Mouse (Mus musculus) neural tube, embryonic 12.5 days (tissue): ENCODE measurements at regions not wholly inside any gene's neighbourhood (a gene's known extent, or its start where the extent isn't known, plus 50 kb on each side); places are given as distances from the start of the nearest gene placed in this dataset.

Experiments used
- ATAC-seq: fragments of 200-750 bp; cut with Nextera tagmentation; 2 replicates; pipeline ENCODE4 v1.8.0; 2017; ENCODE audit warnings: low read depth, mild to moderate bottlenecking, moderate TSS enrichment, moderate library complexity; ENCODE audit not compliant: low FRiP score
- H3K27ac ChIP-seq: fragments of 300-500 bp; sonication (generic); 2 replicates; pipeline ENCODE4 v1.5.1; 2016
- H3K27me3 ChIP-seq: fragments of 300-500 bp; sonication (generic); replicated peaks from 2 replicates; pipeline ENCODE4 v1.6.1; 2016; ENCODE audit warnings: mild to moderate bottlenecking
- H3K36me3 ChIP-seq: fragments of 300-500 bp; sonication (generic); 2 replicates; pipeline ENCODE4 v1.6.1; 2016; ENCODE audit warnings: mild to moderate bottlenecking
- H3K4me1 ChIP-seq: fragments of 300-500 bp; sonication (generic); 2 replicates; pipeline ENCODE4 v1.6.1; 2016
- H3K4me2 ChIP-seq: fragments of 300-500 bp; sonication (generic); replicated peaks from 2 replicates; pipeline ENCODE4 v1.6.1; 2016; ENCODE audit warnings: mild to moderate bottlenecking
- H3K4me3 ChIP-seq: fragments of 300-500 bp; sonication (generic); 2 replicates; pipeline ENCODE4 v1.5.1; 2016
- H3K9ac ChIP-seq: fragments of 300-500 bp; sonication (generic); 2 replicates; pipeline ENCODE4 v1.6.1; 2016; ENCODE audit warnings: mild to moderate bottlenecking
- H3K9me3 ChIP-seq: fragments of 300-500 bp; sonication (generic); 2 replicates; pipeline ENCODE4 v1.6.1; 2016; ENCODE audit warnings: mild to moderate bottlenecking
- WGBS: fragments of 180-500 bp; shearing (Covaris S2); methylation state at CpG from one replicate; pipeline ENCODE4 v1.1.7; 2016; 5-methylcytosine and 5-hydroxymethylcytosine counted together

- Histone ChIP-seq H3K27me3 (no peaks in the 10 kb centered on the region), H3K4me1 (no peaks in the 10 kb centered on the region), H3K36me3 (no peaks in the 10 kb centered on the region), H3K9me3 (no peaks in the 10 kb centered on the region), H3K9ac (no peak overlapping the region), H3K27ac (no peak overlapping the region), H3K4me3 (no peak overlapping the region), H3K4me2 (no peak overlapping the region)
- no peak for ATAC-seq
- 54% methylated on average over 4 of the region's 4 CpGs for WGBS
Measured at GRCm38 (mm10) chr8:98955803-98956202, 460.5 kb downstream of the Cdh8 start.

DNA sequence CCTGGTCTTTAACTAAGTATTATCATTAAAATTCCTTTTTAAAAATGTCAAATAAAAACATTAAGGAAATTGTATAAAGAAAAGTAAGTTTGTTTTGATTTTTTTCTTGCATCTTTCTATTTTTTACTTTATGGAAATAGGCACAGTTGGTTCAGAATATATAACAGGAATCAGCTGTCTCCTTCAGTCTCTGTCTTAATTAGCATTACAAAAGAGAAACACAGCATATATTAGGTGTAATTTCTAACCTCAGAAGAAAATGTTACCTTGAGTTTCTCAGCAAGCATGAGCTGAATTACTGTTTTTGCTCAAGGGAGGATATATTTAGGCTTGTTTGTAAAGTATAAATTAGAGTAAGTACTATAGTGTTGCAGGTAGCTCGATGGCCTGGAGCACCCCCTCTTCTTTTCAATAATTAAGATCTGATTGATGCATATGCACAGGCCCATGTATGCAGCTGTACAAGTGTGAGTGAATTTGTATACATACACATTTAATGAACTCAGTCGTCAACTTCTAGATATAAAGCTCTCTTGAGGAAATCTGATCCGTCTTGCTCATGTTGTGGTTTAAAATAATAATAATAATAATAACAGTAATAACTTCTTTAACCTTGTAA is 503.0 kb downstream of the Cdh8 start:
- Histone ChIP-seq H3K4me2 (no peak overlapping the region), H3K27ac (no peak overlapping the region), H3K36me3 (no peaks in the 10 kb centered on the region), H3K4me3 (no peak overlapping the region), H3K9ac (no peak overlapping the region), H3K4me1 (no peaks in the 10 kb centered on the region), H3K9me3 (no peaks in the 10 kb centered on the region), H3K27me3 (no peaks in the 10 kb centered on the region)
- ATAC-seq: 0 out of 2 replicates have a peak, but pooled peaks have one; percentile 29
- WGBS: 74% methylated on average over 3 of the region's 3 CpGs

- no peak overlapping the region for H3K4me3 ChIP-seq
- H3K36me3 ChIP-seq: no peaks in the 10 kb centered on the region
- 92% methylated on average over 4 of the region's 4 CpGs for WGBS
- no peak for ATAC-seq
- no peak overlapping the region for H3K9ac ChIP-seq
- H3K27me3 ChIP-seq: no peaks in the 10 kb centered on the region
- H3K4me1 ChIP-seq: no peaks in the 10 kb centered on the region
- no peak overlapping the region for H3K4me2 ChIP-seq
- H3K9me3 ChIP-seq: no peaks in the 10 kb centered on the region
- no peak overlapping the region for H3K27ac ChIP-seq
Measured at GRCm38 (mm10) chr8:98893331-98893730, 522.9 kb downstream of the Cdh8 start.

DNA sequence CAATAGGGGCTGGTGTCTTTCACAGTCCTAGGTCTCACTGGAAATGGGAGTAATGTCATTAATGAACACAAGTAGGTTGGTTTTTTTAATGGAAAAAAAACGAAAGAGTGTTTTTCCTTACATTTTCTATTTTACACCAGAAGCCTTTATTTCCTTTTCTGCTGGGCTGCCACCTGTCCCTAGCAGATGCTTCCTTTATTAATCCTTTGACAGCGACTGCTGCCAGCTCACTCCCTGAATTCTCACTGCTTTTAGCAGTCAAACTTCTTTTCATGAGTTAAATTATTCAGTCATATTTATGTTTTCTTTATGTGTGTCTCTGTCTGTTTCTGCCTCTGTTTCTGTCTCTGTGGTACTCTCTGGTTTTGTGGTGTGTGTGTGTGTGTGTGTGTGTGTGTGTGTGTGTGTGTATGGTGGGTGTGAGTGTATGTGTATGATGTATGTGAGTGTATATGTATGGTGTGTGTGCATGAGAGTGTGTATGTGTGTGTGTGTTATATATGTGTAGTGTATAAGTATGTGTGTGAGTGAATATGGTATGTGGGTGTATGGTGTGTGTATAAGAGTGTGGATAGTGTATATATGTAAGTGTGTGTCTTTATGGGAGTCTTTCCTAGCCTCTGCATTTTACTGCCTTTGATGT is 554.5 kb downstream of the Cdh8 start:
- H3K4me1 ChIP-seq: no peaks in the 10 kb centered on the region
- H3K4me2 ChIP-seq: no peak overlapping the region
- no peak for ATAC-seq
- no peak overlapping the region for H3K9ac ChIP-seq
- H3K4me3 ChIP-seq: no peak overlapping the region
- H3K9me3 ChIP-seq: no peaks in the 10 kb centered on the region
- H3K27me3 ChIP-seq: no peaks in the 10 kb centered on the region
- H3K36me3 ChIP-seq: no peaks in the 10 kb centered on the region
- WGBS: 63% methylated on average over 2 of the region's 2 CpGs
- H3K27ac ChIP-seq: no peak overlapping the region

GRCm38 (mm10) chr8:98861175-98861574 is 555.1 kb downstream of the Cdh8 start:
- ATAC-seq: no peak
- Histone ChIP-seq H3K4me1 (no peaks in the 10 kb centered on the region), H3K27ac (no peak overlapping the region), H3K9me3 (no peaks in the 10 kb centered on the region), H3K4me3 (no peak overlapping the region), H3K36me3 (no peaks in the 10 kb centered on the region), H3K4me2 (no peak overlapping the region), H3K9ac (no peak overlapping the region), H3K27me3 (no peaks in the 10 kb centered on the region)
- WGBS: 71% methylated on average over 4 of the region's 4 CpGs

- no peak overlapping the region for H3K9ac ChIP-seq
- no peak overlapping the region for H3K4me3 ChIP-seq
- H3K9me3 ChIP-seq: no peaks in the 10 kb centered on the region
- ATAC-seq: no peak
- H3K36me3 ChIP-seq: no peaks in the 10 kb centered on the region
- no peak overlapping the region for H3K4me2 ChIP-seq
- H3K27me3 ChIP-seq: no peaks in the 10 kb centered on the region
- no peak overlapping the region for H3K27ac ChIP-seq
- 87% methylated on average over 5 of the region's 5 CpGs for WGBS
- no peaks in the 10 kb centered on the region for H3K4me1 ChIP-seq
Measured at GRCm38 (mm10) chr8:98860416-98860815, 555.9 kb downstream of the Cdh8 start.

DNA sequence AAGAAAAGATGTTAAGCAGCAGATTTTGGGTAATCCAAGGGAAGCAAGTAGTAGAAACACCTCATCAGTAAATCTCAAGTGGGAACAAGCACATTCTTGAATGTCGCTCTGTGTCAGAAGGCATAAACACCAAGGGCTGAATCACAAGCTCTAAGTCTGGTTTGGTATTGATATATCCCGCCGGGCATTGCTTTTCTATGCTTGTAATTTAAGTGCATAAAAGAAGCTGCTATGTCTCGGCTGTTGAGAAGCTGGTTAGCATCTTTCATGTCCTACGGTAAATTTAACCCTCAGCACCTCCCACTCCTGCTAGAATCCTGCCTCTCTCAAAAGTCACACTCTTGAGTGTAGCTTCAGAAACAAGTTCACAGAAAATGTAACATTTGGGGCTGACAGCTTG is 586.8 kb downstream of the Cdh8 start:
- ATAC-seq: no peak
- Histone ChIP-seq H3K27ac (no peak overlapping the region), H3K27me3 (no peaks in the 10 kb centered on the region), H3K9ac (no peak overlapping the region), H3K36me3 (no peaks in the 10 kb centered on the region), H3K4me2 (no peak overlapping the region), H3K4me1 (no peaks in the 10 kb centered on the region), H3K9me3 (no peaks in the 10 kb centered on the region), H3K4me3 (no peak overlapping the region)
- 68% methylated on average over 5 of the region's 5 CpGs for WGBS

DNA sequence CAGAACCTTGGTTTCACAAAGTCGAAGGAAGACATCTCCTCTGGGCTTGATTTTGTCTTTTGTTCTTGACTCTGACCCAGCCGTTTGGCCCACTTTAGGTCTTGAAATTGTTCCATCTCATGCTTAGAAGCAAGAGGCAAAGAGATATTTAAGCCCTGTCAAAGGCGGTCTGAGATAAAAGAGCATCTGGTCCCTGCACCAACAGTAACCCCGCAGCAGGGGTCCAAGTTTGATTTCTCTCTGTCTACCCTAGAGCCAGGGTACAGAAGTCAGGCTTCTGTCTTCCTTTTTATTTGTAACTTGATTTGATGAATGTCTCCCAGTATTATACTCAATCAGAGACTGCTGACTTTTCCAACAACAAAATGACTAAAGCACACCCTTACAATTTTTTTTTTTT is 587.3 kb downstream of the Cdh8 start:
- H3K4me3 ChIP-seq: no peak overlapping the region
- 59% methylated on average over 4 of the region's 4 CpGs for WGBS
- H3K9me3 ChIP-seq: no peaks in the 10 kb centered on the region
- no peaks in the 10 kb centered on the region for H3K36me3 ChIP-seq
- ATAC-seq: no peak
- H3K27me3 ChIP-seq: no peaks in the 10 kb centered on the region
- H3K27ac ChIP-seq: no peak overlapping the region
- H3K4me1 ChIP-seq: no peaks in the 10 kb centered on the region
- H3K4me2 ChIP-seq: no peak overlapping the region
- H3K9ac ChIP-seq: no peak overlapping the region

DNA sequence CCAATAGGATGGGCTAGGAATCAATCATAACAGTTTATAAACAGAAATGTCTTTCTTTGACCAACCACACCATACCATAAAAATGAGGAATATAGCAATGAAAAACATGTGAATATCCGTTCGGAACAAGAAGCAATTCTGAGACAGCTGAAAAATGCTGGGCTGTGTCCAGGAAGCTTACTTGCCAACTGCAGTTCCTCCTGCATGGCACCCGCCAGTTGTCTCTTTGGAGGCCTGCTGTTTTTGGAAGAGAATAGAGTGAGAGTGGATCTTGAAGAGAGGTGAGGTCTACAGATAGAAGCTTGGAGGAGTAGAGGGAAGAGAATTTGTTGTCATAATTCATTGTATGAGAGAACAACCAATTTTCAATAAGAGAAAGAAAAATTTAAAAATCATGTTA is 604.3 kb downstream of the Cdh8 start:
- no peaks in the 10 kb centered on the region for H3K4me1 ChIP-seq
- H3K27ac ChIP-seq: no peak overlapping the region
- no peaks in the 10 kb centered on the region for H3K36me3 ChIP-seq
- no peaks in the 10 kb centered on the region for H3K27me3 ChIP-seq
- H3K9ac ChIP-seq: no peak overlapping the region
- no peaks in the 10 kb centered on the region for H3K9me3 ChIP-seq
- WGBS: 87% methylated on average over 3 of the region's 3 CpGs
- H3K4me3 ChIP-seq: no peak overlapping the region
- ATAC-seq: no peak
- no peak overlapping the region for H3K4me2 ChIP-seq

GRCm38 (mm10) chr8:98797445-98797844 is 618.8 kb downstream of the Cdh8 start:
- Histone ChIP-seq H3K9me3 (no peaks in the 10 kb centered on the region), H3K27ac (no peak overlapping the region), H3K36me3 (no peaks in the 10 kb centered on the region), H3K27me3 (no peaks in the 10 kb centered on the region), H3K4me2 (no peak overlapping the region), H3K9ac (no peak overlapping the region), H3K4me3 (no peak overlapping the region), H3K4me1 (no peaks in the 10 kb centered on the region)
- WGBS: 79% methylated on average over 2 of the region's 2 CpGs
- no peak for ATAC-seq

GRCm38 (mm10) chr8:98767036-98767435 is 649.2 kb downstream of the Cdh8 start:
- Histone ChIP-seq H3K4me1 (no peaks in the 10 kb centered on the region), H3K36me3 (no peaks in the 10 kb centered on the region), H3K27ac (no peak overlapping the region), H3K9me3 (no peaks in the 10 kb centered on the region), H3K4me2 (no peak overlapping the region), H3K4me3 (no peak overlapping the region), H3K9ac (no peak overlapping the region), H3K27me3 (no peaks in the 10 kb centered on the region)
- no peak for ATAC-seq

GRCm38 (mm10) chr8:98756596-98756995 is 659.7 kb downstream of the Cdh8 start:
- H3K27ac ChIP-seq: no peak overlapping the region
- no peaks in the 10 kb centered on the region for H3K9me3 ChIP-seq
- no peak for ATAC-seq
- H3K9ac ChIP-seq: no peak overlapping the region
- H3K4me1 ChIP-seq: no peaks in the 10 kb centered on the region; the same call in 1 of the 2 replicates
- no peak overlapping the region for H3K4me3 ChIP-seq
- no peak overlapping the region for H3K4me2 ChIP-seq
- no peaks in the 10 kb centered on the region for H3K36me3 ChIP-seq
- no peaks in the 10 kb centered on the region for H3K27me3 ChIP-seq

GRCm38 (mm10) chr8:98755795-98756194 is 660.5 kb downstream of the Cdh8 start:
- no peak overlapping the region for H3K4me2 ChIP-seq
- H3K9me3 ChIP-seq: no peaks in the 10 kb centered on the region
- 78% methylated on average over 2 of the region's 2 CpGs for WGBS
- H3K36me3 ChIP-seq: no peaks in the 10 kb centered on the region
- ATAC-seq: no peak
- H3K4me1 ChIP-seq: no peaks in the 10 kb centered on the region; the same call in 1 of the 2 replicates
- no peak overlapping the region for H3K9ac ChIP-seq
- H3K4me3 ChIP-seq: no peak overlapping the region
- no peak overlapping the region for H3K27ac ChIP-seq
- H3K27me3 ChIP-seq: no peaks in the 10 kb centered on the region
